Mouse (Mus musculus) liver, embryonic 11.5 days (tissue): ENCODE measurements around the gene Poglut1. TPM values are rescaled to one million over a fixed set of nuclear protein-coding genes. Genes with fewer than 3 reads are reported as not detected.

ENCODE experiments used
- ATAC-seq: fragments of 200-750 bp; cut with Nextera tagmentation; replicated peaks from 2 replicates; pipeline ENCODE4 v1.8.0; 2017; ENCODE audit warnings: moderate number of reproducible peaks, mild to moderate bottlenecking, moderate TSS enrichment, moderate library complexity; ENCODE audit not compliant: low FRiP score
- DNase-seq: peaks from one replicate; pipeline ENCODE4 v3.0.0-alpha.2; 2017; ENCODE audit warnings: low spot score
- H3K27ac ChIP-seq: fragments of 300-500 bp; sonication (generic); 2 replicates; pipeline ENCODE4 v1.5.1; 2014; ENCODE audit warnings: mild to moderate bottlenecking, low read depth, low read length, control low read depth
- H3K27me3 ChIP-seq: fragments of 300-500 bp; sonication (generic); replicated peaks from 2 replicates; pipeline ENCODE4 v1.6.1; 2014; ENCODE audit warnings: low read length, mixed read lengths; ENCODE audit not compliant: control insufficient read depth, insufficient read depth
- H3K36me3 ChIP-seq: fragments of 300-500 bp; sonication (generic); 2 replicates; pipeline ENCODE4 v1.6.1; 2014; ENCODE audit warnings: mild to moderate bottlenecking, low read length, moderate library complexity, mixed read lengths; ENCODE audit not compliant: control insufficient read depth, insufficient read depth
- H3K4me1 ChIP-seq: fragments of 300-500 bp; sonication (generic); replicated peaks from 2 replicates; pipeline ENCODE4 v1.6.1; 2014; ENCODE audit warnings: low read length, mixed read lengths; ENCODE audit not compliant: control insufficient read depth, insufficient read depth
- H3K4me2 ChIP-seq: fragments of 300-500 bp; sonication (generic); 2 replicates; pipeline ENCODE4 v1.6.1; 2014; ENCODE audit warnings: mild to moderate bottlenecking, control low read depth, moderate library complexity
- H3K4me3 ChIP-seq: fragments of 300-500 bp; sonication (generic); 2 replicates; pipeline ENCODE4 v1.5.1; 2014; ENCODE audit warnings: low read depth, low read length, control low read depth
- H3K9ac ChIP-seq: fragments of 300-500 bp; sonication (generic); 2 replicates; pipeline ENCODE4 v1.6.1; 2014; ENCODE audit warnings: low read depth, low read length, control low read depth
- H3K9me3 ChIP-seq: fragments of 300-500 bp; sonication (generic); 2 replicates; pipeline ENCODE4 v1.6.1; 2016; ENCODE audit warnings: low read length, inconsistent platforms, mixed read lengths; ENCODE audit not compliant: control insufficient read depth
- WGBS: fragments of 180-500 bp; shearing (Covaris S2); extraction: QIAGEN DNeasy Blood & Tissue Kit; methylation state at CpG from one replicate; pipeline ENCODE4 v1.1.7; 2014; 5-methylcytosine and 5-hydroxymethylcytosine counted together
- polyA plus RNA-seq: library from polyadenylated mRNA; unstranded; fragments of >200 nt; fragmentation: Nextera tagmentation; extraction: Ambion mirVana; gene quantifications from 2 replicates; pipeline ENCODE4 v1.2.1, GENCODE M21; 2014

The Poglut1 gene
- polyA plus RNA-seq: 31.0 and 34.1 TPM in 2 replicates

GRCm38 (mm10) chr16:38549479-38550396, at the start of gene Poglut1:
TSS of gene Poglut1 (minus strand) at chr16:38550258.
- ATAC-seq: peak; percentile 83
- peak; percentile 78 for DNase-seq
- Histone ChIP-seq H3K9me3 (no peaks in the 10 kb centered on the region), H3K9ac (peak within 1 kb of the TSS; percentile 72), H3K4me2 (peak within 1 kb of the TSS; percentile 73), H3K36me3 (0 out of 2 replicates have a peak, but pooled peaks cover 4% of the 10 kb centered on the region), H3K27me3 (0 out of 2 replicates have a peak, but pooled peaks cover 2% of the 10 kb centered on the region), H3K4me1 (peaks cover 8% of the 10 kb centered on the region; the same call in 1 of the 2 replicates), H3K27ac (no peak within 1 kb of the TSS), H3K4me3 (peak within 1 kb of the TSS; percentile 70)
- 3% methylated on average over 54 of the region's 54 CpGs for whole genome bisulfite sequencing

GRCm38 (mm10) chr16:38598986-38599680, 49.1 kb upstream of the Poglut1 start:
- DNase-seq: no peak
- 75% methylated on average over 11 of the region's 11 CpGs for WGBS
- no peaks in the 10 kb centered on the region for H3K27me3 ChIP-seq
- H3K27ac ChIP-seq: no peak overlapping the region
- no peak overlapping the region for H3K4me3 ChIP-seq
- H3K4me1 ChIP-seq: no peaks in the 10 kb centered on the region
- ATAC-seq: no peak
- H3K36me3 ChIP-seq: peaks cover 8% of the 10 kb centered on the region; the same call in 1 of the 2 replicates
- no peak overlapping the region for H3K4me2 ChIP-seq
- H3K9me3 ChIP-seq: no peaks in the 10 kb centered on the region
- no peak overlapping the region for H3K9ac ChIP-seq

- ATAC-seq (no peak), DNase-seq (no peak)
- Histone ChIP-seq H3K9me3 (no peaks in the 10 kb centered on the region), H3K4me3 (no peak overlapping the region), H3K4me2 (no peak overlapping the region), H3K36me3 (peaks cover 4% of the 10 kb centered on the region), H3K27me3 (no peaks in the 10 kb centered on the region), H3K27ac (no peak overlapping the region), H3K9ac (no peak overlapping the region), H3K4me1 (no peaks in the 10 kb centered on the region)
- WGBS: 91% methylated on average over 2 of the region's 2 CpGs
Observed at GRCm38 (mm10) chr16:38596651-38597050, 46.6 kb upstream of the Poglut1 start.

DNA sequence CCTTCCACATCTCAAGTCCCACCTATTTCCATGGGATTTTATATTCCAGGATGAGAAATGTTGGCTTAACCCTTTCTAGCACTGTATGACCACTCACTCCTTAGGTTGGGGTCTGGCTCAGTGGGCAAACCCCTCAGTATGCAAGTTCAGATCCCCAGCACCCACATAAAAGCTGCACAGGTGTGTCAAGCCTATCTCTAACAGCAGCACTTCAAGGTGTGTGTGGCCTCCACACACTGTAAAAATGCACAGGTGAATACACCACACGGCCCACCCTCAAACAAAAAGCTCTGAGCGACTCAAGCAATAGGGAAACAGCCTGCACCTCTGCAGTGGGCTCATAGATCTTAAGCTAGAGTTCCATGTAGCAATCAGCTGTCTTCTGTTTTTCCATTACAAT, 46.0 kb upstream of the Poglut1 start:
- 81% methylated on average over 2 of the region's 2 CpGs for WGBS
- H3K9ac ChIP-seq: no peak overlapping the region
- no peak overlapping the region for H3K4me3 ChIP-seq
- DNase-seq (no peak), ATAC-seq (no peak)
- no peak overlapping the region for H3K4me2 ChIP-seq
- no peaks in the 10 kb centered on the region for H3K4me1 ChIP-seq
- no peaks in the 10 kb centered on the region for H3K27me3 ChIP-seq
- peaks cover 3% of the 10 kb centered on the region; the same call in 1 of the 2 replicates for H3K36me3 ChIP-seq
- H3K9me3 ChIP-seq: no peaks in the 10 kb centered on the region
- H3K27ac ChIP-seq: no peak overlapping the region

DNA sequence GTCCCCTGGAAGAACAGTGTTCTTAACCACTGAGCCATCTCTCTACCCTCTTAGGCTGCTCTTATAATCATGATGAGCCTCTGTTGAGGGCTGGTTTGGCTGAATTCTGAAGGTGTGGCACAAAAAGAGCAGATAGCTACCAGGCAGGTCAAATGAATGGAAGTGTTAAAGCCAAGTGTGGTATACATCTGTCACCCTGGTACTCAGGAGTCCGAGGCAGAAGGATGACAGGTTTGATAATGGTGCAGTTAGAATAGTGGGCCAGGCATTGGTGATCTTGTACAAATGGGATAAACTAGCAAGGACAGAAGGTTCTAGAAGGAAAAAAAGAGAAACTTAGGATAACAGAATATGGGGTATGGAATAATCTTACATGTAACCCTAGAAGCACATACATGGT, 44.4 kb upstream of the Poglut1 start:
- Histone ChIP-seq H3K4me1 (no peaks in the 10 kb centered on the region), H3K4me2 (no peak overlapping the region), H3K9ac (no peak overlapping the region), H3K27me3 (no peaks in the 10 kb centered on the region), H3K36me3 (peaks cover 5% of the 10 kb centered on the region), H3K4me3 (no peak overlapping the region), H3K9me3 (no peaks in the 10 kb centered on the region), H3K27ac (no peak overlapping the region)
- no peak for DNase-seq
- ATAC-seq: no peak
- 76% methylated on average over 1 of the region's 1 CpGs for WGBS

- H3K36me3 ChIP-seq: peaks cover 5% of the 10 kb centered on the region
- H3K27ac ChIP-seq: no peak overlapping the region
- H3K4me1 ChIP-seq: no peaks in the 10 kb centered on the region
- 90% methylated on average over 4 of the region's 4 CpGs for WGBS
- ATAC-seq: no peak
- no peaks in the 10 kb centered on the region for H3K9me3 ChIP-seq
- H3K4me2 ChIP-seq: no peak overlapping the region
- no peaks in the 10 kb centered on the region for H3K27me3 ChIP-seq
- no peak overlapping the region for H3K4me3 ChIP-seq
- no peak for DNase-seq
- H3K9ac ChIP-seq: no peak overlapping the region
Observed at GRCm38 (mm10) chr16:38592946-38593345, 42.9 kb upstream of the Poglut1 start.

DNA sequence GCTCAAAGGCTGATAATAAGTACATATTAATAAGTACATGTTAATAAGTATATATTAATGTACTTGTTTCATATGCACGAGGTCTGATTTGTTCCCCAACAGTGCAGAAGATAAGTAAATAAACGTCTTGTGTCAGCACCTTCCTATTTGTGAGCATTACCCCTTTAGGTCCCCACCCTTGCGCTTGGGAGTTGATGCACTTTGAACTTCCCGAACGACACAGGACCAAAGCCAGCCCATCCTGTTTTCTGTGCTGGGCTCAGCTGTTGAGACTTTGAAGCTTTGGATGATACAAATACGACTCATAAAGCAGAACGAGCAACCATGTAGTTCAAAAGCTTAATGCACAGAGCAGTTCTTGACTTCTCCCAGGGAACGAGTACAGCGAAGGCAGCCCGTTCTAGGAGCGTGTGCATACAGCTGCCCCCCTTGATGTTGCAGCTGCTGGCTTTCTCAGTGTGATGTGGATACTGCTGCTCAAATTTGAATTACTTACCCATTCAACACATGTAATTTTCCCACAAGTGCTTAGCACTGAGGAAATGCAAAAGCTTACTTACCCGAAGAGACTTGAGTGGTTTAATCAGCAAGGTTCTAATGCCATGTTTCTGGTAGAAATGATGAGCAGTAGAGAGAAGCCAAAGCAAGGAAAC, 42.1 kb upstream of the Poglut1 start:
- ATAC-seq (no peak), DNase-seq (no peak)
- WGBS: 88% methylated on average over 12 of the region's 12 CpGs
- H3K9ac ChIP-seq: no peak overlapping the region
- H3K27ac ChIP-seq: no peak overlapping the region
- no peaks in the 10 kb centered on the region for H3K27me3 ChIP-seq
- no peak overlapping the region for H3K4me2 ChIP-seq
- no peak overlapping the region for H3K4me3 ChIP-seq
- no peaks in the 10 kb centered on the region for H3K9me3 ChIP-seq
- peaks cover 5% of the 10 kb centered on the region for H3K36me3 ChIP-seq
- no peaks in the 10 kb centered on the region for H3K4me1 ChIP-seq

GRCm38 (mm10) chr16:38591506-38591905, 41.4 kb upstream of the Poglut1 start:
- H3K27me3 ChIP-seq: no peaks in the 10 kb centered on the region
- ATAC-seq (no peak), DNase-seq (no peak)
- no peak overlapping the region for H3K9ac ChIP-seq
- WGBS: 82% methylated on average over 3 of the region's 3 CpGs
- no peaks in the 10 kb centered on the region for H3K4me1 ChIP-seq
- H3K27ac ChIP-seq: no peak overlapping the region
- H3K36me3 ChIP-seq: peaks cover 6% of the 10 kb centered on the region
- H3K9me3 ChIP-seq: no peaks in the 10 kb centered on the region
- H3K4me2 ChIP-seq: no peak overlapping the region
- no peak overlapping the region for H3K4me3 ChIP-seq
